Mouse (Mus musculus): ENCODE results near the gene Ttll4.

GRCm38 (mm10) chr1:74726674-74727073 is 65.1 kb downstream of the Ttll4 start:
- TF ChIP-seq CTCF (IDR thresholded peaks at IDR 0.05; ENCODE audit: borderline replicate concordance, control insufficient read depth, extremely low read depth, insufficient read depth, low read length, poor library complexity) (no peak), POLR2A (IDR thresholded peaks at IDR 0.05; ENCODE audit: control insufficient read depth, extremely low read depth, insufficient read depth, low read length, poor library complexity) (no peak)

Measured in thymus, adult 2 months (tissue).